Mouse (Mus musculus) layer of hippocampus, postnatal 10 days (tissue): ENCODE data around the gene Ripply2. TPM values are rescaled to one million over a fixed set of nuclear protein-coding genes. Genes with fewer than 3 reads are reported as not detected.
"Not testable (repeated sequence)": the region's sequence is repeated elsewhere in the genome, so short reads cannot be mapped to it uniquely, and the experiment has no call there.

ENCODE experiments used
- DNase-seq, 2 experiments: peaks; one replicate each; pipeline ENCODE4 v3.0.0; 2021; ENCODE audit warnings: low spot score in 2 of 2
- long read RNA-seq: library from polyadenylated mRNA; stranded (forward); transcript quantifications from one replicate; pipeline ENCODE4 v2.0.0, GENCODE M21; 2023
- total RNA-seq, 2 experiments: library from RNA; stranded (reverse); gene quantifications; 2 replicates each; pipeline ENCODE4 v1.2.3; 2021

Gene Ripply2
- 1 to 10 TPM; 7.0 to 9.1 TPM for total RNA-seq
- long read RNA-seq, transcript Ripply2-202 (3 exons, 640 nt), result minor isoform, 5 of 12 reads
- long read RNA-seq, transcript Ripply2-201 (4 exons, 503 nt), result major isoform, 6 of 12 reads
- long read RNA-seq, partial matches to known transcripts, result 0 of 12 reads
- long read RNA-seq, other reads (novel, unspliced or antisense), result 1 of 12 reads

GRCm38 (mm10) chr9:87015288-87015937 lies at the start of gene Ripply2:
Gene Ripply2 (plus strand): TSS chr9:87015537.
- peak; percentile 38 to 61 for DNase-seq

- not testable (repeated sequence) for DNase-seq
These were observed 42.9 kb upstream of the Ripply2 start for GRCm38 (mm10) chr9:86972471-86972870.

DNA sequence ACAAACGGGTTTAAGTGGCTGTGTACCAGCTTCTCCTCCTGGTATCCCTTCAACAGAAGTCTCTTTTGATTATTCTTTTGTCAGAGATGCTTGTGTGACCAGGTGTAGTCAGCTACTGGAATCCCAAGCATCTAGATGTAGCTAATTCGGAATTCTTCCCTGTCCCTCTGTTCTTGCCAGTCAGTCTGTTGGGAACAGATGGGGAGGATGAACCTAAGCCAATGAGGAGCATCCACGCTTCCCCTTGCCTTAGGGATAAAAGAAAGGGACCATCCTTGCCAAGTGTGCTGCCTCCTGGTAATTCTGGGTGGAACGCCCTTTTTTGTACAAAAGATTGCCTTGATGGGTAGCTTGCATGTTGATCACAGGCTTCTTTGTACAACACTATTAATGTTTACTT lies 41.8 kb upstream of the Ripply2 start:
- no peak for DNase-seq

DNA sequence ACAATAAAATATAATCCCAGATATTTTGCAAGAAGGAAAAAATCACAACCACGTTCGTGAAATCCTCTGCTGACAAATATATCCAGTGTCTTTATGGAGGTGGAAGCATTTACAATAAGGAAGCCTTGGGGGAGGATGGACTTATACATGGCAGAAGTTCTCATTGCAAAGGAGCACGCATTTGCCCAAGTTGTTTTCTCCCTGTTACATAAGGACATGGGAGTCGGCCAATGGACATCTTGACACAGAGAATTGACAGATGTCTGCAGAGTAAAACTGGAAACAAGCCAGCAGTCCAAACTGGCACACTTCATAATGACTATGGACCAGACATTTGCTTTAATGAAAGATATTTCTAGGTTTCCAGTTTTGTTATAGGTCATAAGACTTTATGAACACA lies 38.4 kb upstream of the Ripply2 start:
- peak in 1 of 2 experiments; percentile 25 for DNase-seq

DNA sequence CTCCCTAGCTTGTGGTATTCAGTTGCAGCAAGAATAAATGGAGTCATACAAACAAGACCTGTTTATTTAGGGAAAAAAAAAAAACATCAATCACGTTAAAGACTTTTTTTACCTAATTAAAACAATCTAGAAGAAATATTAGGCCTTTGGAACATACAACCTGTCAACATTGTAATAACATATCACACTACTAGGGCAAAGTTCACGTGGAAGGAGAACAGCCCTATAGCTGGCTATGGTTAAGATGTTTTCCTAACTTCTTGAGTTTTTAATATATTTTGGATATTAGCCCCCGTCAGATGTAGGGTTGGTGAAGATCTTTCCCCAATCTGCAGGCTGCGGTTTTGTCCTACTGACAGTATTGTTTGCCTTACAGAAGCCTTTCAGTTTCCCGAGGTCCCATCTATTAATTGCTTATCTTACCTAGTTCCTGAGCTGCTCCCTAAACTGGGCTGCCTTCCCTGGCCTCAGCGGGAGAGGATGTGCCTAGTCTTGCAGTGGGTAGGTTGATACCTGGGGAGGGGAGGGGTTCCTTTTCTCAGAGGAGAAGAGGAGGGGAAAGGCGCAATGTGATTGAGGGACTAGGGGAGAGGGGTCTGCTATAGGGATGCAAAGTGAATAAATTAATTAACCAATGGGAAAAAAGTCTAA lies 37.0 kb upstream of the Ripply2 start:
- DNase-seq, result no peak

- no peak for DNase-seq
These were observed 35.3 kb upstream of the Ripply2 start for GRCm38 (mm10) chr9:86980048-86980447.

GRCm38 (mm10) chr9:86980942-86981341 lies 34.4 kb upstream of the Ripply2 start:
- no peak for DNase-seq

GRCm38 (mm10) chr9:86981551-86981950 lies 33.8 kb upstream of the Ripply2 start:
- DNase-seq, result no peak

DNA sequence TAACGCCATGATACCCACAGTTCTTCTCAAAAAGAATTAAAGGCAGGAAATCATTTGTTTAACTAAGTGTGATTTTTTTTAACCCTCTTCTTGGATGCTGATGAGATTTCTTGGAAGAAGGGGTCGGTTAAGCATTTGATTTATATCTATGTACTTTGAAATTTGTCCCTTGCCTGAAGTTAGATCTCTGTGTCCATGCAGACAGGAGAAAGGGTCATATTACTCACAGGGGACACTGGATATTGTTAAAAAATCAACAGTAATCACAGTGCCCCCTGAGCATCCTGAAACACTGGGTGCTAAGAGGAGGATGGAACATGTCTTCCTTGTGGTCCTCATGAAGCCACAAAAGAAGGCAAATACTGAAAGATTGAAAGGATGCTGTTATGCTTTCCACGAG lies 30.8 kb upstream of the Ripply2 start:
- no peak for DNase-seq

DNA sequence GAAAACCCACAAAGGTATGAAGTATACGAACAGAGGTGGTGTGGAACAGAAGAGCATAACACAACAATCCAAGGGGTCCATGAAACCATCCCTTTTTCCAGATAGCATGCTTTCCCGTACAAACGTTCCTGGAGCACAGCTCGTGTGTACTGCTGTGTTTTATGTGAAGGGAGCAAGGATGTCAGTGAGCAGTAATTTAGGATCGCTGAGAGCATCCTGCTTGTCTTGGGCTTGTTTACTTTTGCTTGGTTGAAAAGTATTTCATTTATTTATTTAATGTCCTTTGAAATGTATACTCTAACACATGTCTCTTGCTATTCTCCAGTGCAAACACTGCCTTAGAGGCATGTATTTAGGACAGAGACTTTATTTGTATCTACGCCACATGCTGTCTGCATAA lies 30.2 kb upstream of the Ripply2 start:
- DNase-seq, result no peak

DNA sequence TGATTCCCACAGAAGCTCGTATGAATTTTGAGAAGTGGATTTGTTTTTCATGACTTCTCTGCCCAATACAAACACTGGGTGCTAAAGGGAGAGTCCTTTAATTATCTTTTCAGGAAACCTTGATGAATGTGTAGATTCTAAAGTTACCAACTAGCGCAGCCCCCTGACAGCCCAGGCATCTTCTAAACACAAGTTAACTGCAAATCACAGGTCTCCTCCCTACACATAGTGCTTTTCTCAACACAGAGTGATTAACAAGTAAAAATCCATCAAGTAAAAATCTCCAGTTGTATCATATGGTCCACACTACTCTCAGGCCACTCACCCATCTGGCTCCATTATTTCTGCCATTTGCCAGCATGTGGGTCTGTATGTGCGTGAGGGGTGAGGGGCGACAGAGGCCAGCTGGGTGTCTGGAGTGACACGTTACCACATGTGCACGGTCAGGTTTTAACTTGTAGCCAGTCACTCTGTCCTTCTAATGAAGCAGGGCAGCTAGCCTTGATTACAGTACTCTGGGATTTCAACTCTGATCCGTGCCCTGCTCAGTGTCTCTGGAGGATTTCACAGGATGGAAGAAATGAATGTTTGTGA lies 28.5 kb upstream of the Ripply2 start:
- DNase-seq, result no peak

DNA sequence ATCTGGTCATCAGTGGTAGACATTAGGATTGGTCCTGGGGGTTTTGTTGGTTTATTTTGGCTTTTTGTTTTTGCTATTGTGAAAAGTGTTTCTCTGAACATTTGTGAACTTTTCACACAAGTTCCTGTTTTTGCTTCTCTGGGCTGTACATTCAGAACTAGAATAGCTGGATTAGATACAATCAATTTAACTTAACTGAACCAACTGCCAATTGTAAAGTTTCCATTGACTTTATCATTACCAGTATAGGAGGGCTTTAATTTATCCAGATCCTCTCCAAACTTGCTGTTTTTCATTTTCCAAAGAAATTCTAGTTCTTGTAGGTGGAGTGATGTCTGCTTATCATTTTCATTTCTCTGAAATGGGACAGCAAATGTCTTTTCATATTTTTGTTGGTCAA lies 25.5 kb upstream of the Ripply2 start:
- DNase-seq, result no peak

GRCm38 (mm10) chr9:86991758-86992157 lies 23.6 kb upstream of the Ripply2 start:
- DNase-seq, result no peak

DNA sequence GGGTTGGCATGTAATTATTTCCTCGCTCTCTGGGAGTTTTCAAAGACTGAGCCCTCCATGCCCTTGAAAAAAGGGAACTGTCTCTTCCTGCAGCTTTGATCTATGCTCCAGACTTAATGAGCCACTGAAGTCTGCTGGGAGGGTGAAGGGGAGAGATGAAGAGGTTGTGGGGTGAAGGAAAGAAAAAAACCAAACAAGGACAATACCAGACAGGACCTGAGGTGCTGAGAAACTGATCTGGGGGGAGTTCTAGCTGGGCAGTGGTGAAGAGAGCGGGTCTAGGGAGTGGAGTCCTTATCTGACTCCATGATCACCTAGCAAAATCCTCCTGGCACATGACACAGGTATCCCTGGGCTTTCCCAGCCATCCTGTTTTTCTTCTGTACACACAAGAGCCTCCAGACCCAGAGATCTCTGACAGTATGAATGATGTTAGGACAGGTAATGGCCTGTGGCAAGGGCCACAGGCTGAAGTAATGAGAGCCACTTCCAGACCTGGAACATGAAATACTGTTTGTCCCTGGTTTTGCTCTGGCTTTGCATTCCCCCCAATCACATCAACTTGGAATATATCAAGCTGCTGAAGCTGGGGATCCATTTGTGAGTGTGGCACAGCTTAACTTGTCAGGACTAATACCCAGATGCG lies 18.2 kb upstream of the Ripply2 start:
- DNase-seq, result no peak

GRCm38 (mm10) chr9:86999956-87000582 lies 15.3 kb upstream of the Ripply2 start:
- DNase-seq, result no peak

- no peak for DNase-seq
These were observed 10.5 kb upstream of the Ripply2 start for GRCm38 (mm10) chr9:87004701-87005434.

GRCm38 (mm10) chr9:87005435-87005779 lies 9.9 kb upstream of the Ripply2 start:
- DNase-seq, result no peak

DNA sequence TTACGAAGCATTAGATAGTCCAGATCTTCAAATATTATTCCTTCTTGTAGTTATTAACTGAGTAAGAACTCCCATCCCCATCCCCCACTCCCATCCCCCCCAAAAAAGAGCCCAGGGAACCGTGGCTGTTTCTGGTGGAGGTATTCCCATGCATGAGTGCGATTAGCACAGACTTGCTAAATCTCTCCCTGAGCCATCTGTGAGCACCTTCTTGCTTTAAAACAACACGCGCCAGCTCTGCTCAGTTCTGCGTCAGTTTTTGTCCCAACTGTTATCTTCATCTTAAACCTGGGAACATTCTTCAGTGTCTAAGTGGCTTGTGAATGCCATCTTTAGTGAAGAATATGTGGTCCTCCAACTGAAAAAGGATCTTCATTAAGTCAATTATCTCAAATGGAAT lies 6.8 kb upstream of the Ripply2 start:
- DNase-seq, result no peak

- DNase-seq, result no peak
These were observed 6.4 kb upstream of the Ripply2 start for GRCm38 (mm10) chr9:87008919-87009318.

- no peak for DNase-seq
These were observed 579 bp downstream of the Ripply2 start for GRCm38 (mm10) chr9:87015938-87016294.
